Mouse (Mus musculus) brain, adult 2 months (tissue): ENCODE results near the gene S100a7a.

ENCODE experiments used
- DNase-seq: peaks from one replicate; pipeline ENCODE4 v3.0.0; 2011; ENCODE audit warnings: low read depth, low spot score

Gene S100a7a

DNA sequence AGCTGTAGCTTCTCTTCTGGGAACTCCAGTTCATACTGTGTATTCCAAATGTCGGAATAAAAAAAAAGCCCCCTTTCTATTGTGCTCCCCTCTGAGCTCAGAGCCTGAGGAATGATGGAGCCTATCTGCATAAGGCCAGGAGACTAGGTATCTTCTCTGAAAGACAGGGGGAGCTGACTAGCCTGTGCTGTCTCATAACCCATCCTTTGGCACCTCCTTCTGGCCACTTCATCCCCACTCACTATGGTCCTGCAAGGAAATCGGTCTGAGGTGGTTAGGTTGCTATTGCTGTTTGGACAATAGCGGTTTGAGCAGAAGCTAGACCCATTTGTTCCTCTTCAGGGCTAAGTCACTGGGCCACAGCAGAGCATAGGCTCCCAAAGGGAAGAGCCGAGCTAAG is 26.0 kb upstream of the S100a7a start:
- peak; percentile 69 for DNase-seq

DNA sequence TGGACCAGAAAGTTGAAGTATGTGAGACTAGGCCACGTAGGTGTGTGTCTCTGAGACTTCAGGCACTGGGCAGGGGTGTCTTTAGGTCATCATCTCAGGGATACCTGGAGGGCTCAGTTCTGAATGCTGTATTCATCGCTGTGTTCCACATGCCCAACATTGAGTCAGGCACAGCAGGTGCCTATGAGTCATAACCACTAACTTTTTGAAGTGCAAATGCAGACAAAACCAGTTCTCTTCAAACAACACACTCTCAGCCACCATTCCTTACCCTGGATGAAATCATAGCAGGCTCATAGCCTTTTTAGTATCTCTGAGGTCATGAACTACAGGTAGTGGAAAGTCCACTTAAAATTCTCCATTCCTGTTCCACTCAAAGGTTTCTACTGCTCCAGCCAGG is 24.5 kb upstream of the S100a7a start:
- DNase-seq: peak; percentile 58

DNA sequence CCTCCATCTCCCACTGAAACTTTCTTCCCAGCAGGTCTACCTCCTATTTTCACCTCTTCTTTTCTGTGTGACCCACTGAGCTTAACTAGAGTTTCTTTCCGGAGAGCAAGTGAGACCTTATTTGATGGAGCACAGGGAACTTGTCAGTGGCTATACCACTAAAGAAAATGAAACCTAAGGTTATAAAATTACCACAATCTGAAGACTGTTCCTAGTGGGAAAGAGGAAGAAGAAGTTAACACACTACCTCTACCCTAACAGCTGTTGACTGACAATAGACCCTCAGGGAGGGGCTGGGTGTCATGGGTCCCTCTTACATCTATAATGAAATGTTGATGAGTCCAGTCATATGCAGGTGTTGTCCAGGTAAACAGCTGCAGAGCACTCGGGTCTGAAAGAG is 21.8 kb upstream of the S100a7a start:
- DNase-seq: no peak

DNA sequence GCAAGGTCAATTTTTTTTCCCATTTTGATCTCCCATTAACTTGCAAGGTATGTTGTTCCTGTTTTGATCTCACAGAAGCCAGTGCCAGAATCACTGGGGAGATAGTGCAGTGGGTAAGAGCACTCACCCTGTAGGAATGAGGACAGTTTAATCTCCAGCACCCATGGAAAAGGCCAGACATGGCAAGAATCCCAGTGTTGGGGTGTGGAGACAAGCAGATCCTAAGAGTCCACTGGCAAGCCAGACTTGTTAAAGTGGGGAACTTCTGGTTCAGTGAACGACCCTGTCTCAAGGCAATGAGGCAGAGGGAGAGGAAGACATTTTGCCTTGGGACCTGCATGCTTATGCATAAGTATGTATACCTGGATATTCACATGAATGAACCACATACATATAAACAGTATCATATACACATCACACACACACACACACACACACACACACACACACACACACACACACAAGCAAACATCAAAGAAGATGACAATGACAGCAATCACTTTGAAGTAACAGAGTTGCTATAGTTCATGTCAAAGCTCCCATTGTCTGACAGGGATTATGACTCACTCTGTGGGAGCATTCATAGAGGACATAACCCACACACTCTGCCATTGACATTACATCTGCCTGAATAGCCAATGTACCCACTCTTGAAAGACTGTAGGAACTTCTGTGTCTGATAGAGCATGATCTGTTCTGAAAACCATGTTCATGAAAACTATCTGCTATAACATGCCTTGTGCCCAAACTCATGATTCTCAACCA is 15.1 kb upstream of the S100a7a start:
- peak; percentile 51 for DNase-seq

DNA sequence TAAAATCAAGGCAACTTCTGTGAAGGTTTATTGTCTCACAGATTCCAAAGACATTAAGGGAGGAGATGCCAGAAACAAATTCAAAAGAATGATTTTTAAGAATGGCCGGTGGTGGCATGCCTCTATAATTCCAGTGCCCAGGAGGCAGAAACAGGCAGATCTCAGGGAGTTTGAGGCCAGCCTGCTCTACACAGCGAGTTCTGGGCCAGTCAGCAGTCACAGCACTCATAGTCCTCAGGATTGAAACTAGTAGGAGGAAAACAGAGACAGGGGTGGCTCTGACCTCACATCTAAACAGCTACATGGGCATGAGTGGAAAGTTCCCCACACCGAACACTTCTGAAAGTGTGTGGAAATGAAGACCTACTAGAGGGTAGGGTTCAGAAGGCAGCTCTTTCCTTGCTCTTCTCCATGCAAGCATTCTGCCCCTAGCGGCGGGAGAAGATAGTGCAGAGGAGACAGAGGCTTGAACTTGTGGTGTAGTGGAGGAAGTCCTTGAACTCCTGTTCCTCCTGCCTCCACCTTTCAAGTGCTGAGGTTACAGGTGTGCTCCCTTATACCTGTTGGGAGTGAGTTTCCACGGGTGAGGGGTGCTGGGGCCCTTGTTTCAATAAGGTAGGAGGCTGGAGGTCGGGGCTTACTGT is 14.2 kb upstream of the S100a7a start:
- peak; percentile 17 for DNase-seq

DNA sequence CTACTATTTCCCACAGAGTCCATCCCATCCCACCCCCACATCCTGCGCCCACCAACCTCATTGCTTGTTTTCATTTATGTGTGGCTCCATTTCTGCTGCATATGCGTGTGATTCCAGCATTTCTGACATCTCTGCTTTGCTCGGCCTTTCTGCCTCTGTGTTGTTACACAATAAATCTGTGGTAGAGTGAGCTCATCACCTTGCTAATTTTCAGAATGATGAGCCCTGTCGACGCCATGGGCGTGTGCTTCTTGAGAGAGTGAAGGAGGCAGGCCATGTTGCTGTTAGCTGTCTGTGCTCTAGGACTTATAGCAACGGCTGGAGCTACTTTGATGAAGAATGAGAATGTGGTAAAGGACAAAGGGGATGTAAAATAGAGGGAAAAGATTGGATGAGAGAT is 12.8 kb upstream of the S100a7a start:
- DNase-seq: no peak

DNA sequence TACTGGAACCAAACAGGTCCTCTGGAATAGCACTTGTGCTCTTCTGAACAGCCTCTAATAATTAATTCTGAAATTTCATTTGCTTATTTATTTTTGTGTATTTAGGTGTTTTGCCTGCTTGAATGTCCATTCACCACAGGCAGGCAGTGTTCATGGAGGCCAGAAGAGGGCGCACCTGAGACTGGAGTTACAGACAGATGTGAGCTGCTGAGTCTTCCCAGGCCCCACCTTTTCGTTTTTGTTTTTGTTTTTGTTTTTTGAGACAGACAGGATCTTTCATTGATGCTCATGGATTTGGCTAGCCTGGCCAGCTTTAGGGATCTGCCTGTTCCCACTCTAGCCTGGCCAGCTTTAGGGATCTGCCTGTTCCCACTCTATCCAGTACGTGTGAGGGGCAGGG is 9.6 kb upstream of the S100a7a start:
- peak; percentile 59 for DNase-seq

DNA sequence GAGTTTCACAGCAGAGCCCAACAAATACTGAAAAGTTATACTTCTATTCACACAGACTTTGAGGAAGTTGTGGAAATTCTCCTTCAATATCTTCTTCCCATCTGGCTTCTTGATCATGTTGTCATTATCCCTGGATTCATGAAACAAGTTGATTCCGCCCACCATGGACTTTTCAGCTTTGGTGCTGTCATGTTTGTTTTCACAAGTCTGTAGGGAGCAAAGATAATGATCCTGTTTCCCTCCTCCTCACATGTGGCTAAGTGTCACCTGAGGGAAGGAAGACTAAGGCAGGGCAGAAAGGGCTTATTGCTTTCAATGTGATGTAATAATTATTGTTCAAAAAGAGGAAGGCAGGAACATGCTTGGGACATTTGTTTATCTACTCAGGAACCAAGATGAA is 6.5 kb upstream of the S100a7a start:
- DNase-seq: no peak

DNA sequence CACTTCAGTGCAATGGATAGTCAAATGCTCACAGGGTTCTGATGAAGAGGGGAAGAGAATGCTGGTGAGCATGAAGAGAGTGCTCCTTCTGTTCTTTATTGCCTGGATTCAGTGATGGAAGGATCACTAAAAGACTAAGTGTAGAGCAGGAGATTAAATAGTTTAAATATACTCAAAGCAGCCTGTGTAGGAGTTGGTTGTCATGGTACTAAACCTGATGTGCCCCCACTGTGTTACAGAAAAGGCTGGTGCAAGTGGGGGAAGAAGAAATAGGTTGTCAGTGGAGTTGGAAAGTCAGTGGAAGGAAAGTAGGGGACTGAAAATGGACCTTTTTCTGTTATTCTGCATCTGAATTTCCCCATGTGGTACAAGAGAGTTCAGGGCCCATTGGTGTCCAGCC is 4.8 kb upstream of the S100a7a start:
- peak; percentile 71 for DNase-seq

DNA sequence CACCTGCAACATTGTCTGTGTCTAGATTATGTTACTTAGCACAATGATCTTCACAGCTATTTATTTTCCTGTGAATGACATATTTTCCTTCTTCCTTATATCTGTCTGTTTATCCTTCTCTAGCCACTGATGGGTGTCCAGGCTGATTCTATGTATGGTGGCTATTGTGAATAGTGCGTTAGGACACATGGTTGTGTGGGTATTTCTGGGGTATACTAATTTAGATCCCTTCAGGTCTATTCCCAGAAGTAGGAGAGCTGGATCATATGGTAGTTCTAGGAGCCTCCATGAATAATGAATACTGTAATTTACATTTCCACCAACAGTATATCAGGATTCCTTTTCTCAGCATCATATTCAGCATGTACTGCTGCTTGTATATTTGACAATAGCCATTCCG is 4.0 kb upstream of the S100a7a start:
- DNase-seq: peak; percentile 18

DNA sequence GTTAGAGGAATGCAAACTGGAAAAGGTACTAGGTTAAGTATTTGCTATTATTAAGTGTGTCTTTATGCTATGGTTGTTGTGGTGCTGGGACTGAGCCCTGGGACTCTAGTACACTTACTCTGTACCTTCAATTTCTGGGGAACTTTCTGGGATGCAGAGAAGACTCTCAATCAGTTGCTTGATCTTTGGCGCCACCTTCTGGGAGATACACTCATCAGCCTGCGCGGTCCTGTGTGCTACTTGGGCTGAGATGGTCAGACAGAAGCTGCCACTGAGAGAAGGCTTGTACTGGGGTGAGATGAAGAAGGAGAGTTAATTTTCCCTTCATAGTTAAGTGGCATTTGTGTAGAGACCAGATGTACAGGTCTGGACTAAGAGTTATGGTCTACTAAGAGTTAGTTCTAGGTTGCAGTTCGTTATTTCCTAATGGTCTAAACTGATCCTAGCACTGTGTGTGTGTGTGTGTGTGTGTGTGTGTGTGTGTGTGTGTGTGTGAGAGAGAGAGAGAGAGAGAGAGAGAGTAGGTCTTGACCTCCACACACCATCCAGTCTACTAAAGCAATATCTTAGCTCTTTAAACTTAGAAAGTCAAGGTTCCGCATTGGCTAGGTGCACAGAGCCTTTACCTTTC is 824 bp upstream of the S100a7a start:
- peak; percentile 86 for DNase-seq

DNA sequence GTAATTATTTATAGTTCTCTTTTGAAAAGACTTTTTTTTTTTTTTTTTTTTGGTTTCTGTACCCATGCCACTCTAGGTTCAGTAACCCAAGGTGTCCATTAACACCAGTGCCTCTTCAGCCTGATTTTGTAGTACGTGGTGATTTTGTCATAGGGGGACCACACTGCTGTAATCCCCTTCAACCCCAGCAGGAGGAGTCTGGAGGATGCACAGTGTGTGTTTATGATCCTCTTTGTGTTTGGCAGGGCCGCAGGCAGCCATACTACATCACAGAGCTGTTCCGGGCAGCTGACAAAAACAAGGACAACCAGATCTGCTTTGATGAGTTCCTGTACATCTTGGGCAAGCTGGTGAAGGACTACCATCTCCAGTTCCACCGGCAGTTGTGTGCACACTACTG is 3.6 kb downstream of the S100a7a start:
- DNase-seq: no peak

DNA sequence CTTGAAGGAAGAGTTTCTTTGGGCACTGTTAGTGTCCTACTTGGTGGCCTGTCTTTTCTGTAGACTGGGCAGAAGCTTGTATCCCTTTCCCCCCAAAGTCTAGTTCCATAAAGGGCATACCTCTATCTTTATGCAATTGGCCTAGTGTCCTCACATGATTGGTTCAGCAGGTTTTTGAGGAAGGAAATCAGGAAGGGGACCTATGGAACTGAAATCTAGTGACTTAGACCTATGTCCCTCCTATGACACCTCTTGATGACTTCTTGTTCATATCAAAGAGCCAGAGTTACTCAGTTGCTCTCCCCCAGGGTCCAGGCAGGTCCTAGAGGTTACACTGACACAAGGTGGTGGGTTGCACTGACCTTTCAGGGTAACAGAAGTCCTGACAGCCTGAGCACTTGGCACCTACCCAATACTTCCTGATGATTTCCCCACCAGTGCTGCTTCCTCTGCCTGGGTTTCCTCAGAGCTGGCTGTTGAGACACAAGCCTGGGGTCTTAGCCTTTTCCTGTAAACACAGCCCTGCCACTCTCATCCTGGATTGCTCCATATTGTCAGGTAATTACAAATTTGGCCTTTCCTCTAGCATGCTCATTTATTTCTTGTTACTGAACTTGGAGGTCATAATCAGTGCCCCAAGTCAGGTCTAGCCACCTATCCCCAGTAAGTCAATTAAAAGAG is 5.7 kb downstream of the S100a7a start:
- no peak for DNase-seq

DNA sequence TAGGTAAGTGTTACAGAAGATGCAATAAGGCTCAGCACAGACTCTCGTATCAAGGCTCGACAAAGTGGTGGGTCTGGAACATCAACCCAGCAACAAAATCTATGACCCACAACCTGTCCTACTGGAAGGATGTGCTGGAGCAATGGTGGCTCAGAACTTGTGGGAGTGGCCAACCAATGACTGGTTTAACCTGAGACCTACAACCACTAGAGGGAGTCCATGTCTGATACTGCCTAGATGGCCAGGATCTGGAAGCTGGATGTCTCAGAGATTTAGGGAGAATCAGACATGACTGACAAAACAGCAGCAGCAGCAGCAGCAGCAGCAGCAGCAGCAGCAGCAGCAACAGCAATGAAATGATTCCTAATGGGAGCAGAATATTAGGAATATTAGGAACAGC is 10.4 kb downstream of the S100a7a start:
- DNase-seq: peak; percentile 26

DNA sequence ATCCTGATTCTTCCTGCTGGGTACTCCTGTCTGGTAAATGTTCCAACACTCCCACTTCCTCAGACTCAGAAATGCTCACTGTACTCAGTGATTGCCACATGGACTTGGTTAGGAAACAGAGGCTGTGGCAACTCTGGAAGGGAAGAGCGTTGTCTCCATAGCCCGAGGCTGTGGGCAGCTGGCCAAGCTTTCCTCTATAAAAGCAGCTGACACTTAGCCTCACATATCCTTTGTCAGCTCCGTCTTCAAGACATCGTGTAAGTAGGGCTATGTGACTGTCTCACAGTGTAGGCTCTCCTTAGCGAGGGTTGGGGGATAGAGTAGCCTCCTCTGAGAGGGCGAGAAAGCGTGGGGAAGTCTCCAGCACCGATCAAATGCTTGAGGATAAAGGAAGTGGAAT is 15.0 kb downstream of the S100a7a start, which contains the start of gene S100a8:
Gene S100a8, plus strand, starts transcription at position 133 of the 400 bp plus-strand sequence.
- no peak for DNase-seq

DNA sequence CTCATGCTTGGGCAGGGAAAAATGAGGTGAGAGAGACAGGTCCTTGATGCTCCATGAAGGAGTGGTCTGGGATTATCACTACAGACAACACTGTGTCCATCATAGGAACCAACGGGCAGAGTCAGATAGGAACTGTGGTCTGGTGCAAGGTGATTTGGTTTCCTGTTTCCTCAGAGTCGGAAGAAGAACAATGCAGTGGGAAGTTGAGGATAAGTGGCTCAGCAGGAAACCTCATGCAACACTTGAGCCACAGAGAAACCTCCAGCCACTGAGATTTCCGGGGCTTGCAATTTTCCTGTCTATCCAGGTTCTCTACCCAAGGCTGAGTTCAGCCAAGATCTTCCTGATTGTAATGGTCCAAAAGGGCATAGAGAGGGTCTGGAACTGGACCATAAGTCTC is 24.8 kb downstream of the S100a7a start:
- no peak for DNase-seq

DNA sequence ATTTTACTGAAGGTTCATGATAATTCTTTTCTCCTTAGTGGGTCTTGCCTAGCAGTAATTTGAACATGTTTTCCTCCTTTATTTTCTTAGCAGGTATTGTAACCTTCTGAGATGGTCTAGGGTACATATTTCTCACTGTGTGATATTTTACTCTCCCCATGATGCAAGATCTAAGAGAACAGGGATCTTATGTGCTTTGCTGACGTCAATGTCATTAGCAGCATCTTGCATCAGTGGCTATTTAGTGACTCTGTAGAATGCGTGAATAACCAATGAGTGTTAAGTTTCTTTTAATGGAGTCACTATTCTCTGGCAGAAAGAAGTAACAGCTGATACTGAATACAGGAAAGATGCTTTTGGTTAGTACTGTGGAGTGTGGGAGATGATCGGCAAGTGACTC is 30.1 kb downstream of the S100a7a start:
- DNase-seq: no peak

DNA sequence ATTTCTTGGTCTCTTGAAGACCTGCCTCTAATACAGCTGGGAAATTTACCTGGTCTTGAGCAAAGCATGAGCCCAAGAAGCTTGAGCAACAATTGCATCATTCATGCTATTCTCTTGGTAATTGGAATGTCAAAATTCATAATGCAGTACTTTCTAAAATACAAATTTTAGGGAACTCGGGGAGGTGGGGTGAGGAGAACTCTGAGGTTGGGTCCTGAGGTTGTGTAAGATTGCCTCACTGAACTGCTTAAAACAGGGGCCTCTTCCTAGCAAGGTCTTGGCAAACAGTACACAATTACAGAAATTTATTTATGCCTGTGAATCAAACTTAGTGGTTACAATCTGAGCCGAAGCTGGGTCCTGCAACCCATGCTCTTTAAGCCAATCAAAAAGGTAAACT is 33.0 kb downstream of the S100a7a start:
- DNase-seq: no peak

DNA sequence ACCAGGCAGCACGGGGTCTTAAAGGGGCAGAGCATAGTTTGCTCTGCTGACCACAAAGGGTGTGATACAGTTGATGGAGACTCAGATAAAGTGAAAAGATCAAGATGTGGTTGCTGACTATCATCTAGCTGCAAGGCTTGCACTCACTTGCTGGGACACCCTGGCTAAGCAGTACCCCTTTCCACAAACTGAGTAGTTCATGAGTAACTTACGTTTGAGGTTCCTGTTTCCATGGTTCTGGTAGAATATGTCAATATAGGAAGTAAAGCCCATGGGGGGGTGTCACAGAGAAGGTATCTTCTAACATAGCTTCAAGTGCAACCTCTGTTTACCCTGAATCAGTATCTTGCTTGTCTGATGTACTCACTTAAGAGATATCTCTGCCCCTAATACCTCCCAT is 39.7 kb downstream of the S100a7a start:
- DNase-seq: no peak

DNA sequence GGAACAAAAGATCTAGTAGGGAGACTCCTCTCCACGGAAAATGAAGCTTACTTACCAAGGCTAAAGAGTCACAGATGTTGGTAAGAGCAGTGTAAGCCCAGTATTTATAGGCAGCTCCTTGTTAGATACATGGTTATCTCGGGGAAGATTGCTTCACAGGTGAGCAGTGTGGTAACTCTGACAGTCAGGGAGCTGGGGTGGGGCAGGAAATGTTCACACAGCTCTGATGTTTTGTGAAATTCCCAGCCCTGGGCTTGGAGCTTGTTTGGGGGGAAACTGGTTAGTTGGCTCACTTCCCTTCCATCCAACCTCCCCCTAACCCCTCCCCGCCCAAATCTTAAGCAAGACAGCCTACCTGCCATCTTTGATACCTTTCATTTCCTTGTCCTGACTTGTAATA is 41.8 kb downstream of the S100a7a start, which contains the start of gene S100a9:
Gene S100a9, minus strand, starts transcription at position 109 of the 400 bp plus-strand sequence.
- DNase-seq: no peak

DNA sequence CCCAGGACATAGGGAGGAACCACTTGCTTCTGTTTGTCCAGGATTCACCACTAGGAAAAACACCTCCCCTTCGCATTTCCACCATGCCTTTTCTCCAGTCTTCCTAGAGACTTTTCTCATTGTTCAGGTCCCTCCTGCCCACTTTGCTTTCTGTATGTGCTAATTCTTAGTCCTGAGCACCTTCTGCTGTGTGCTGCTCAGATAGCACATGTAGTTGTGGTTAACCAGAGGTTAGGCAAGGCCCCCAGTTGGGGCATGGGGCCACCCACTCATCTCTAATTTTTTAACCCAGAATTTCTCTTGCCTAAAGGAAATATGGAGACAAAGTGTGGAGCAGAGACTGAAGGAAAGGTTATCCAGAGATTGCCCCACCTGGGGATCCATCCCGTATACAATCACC is 48.4 kb downstream of the S100a7a start:
- DNase-seq: no peak
